Mouse (Mus musculus) B cell, adult 62 days (primary cell): ENCODE results near the gene Slc35e1. TPM values are rescaled to one million over a fixed set of nuclear protein-coding genes. Genes with fewer than 3 reads are reported as not detected.

ENCODE experiments used
- total RNA-seq: library from RNA; stranded (reverse); gene quantifications from 4 replicates; pipeline ENCODE4 v1.2.4, GENCODE M21; 2023

Slc35e1 gene
- 68.3 to 73.8 TPM (median 71.4 TPM) in 4 replicates for total RNA-seq

GRCm38 (mm10) chr8:72491680-72492621 lies at the start of gene Slc35e1:
TSS of gene Slc35e1 (minus strand) at chr8:72492614.

GRCm38 (mm10) chr8:72474826-72475546 lies 17.4 kb downstream of the Slc35e1 start, which contains the start of gene Cherp:
TSS of gene Cherp (minus strand) at chr8:72475226.

GRCm38 (mm10) chr8:72443338-72443993 lies 48.9 kb downstream of the Slc35e1 start, which contains the start of the genes Calr3 and 1700030K09Rik:
TSS of gene Calr3 (minus strand) at chr8:72443870.
TSS of gene 1700030K09Rik (plus strand) at chr8:72443880.

Other genes starting within 250 kb of the Slc35e1 start
- gene Gm10282, start 187.4 kb downstream of the Slc35e1 start, total RNA-seq = 16.9 to 23.4 TPM (median 19.7 TPM) in 4 replicates
- gene Klf2, start 173.6 kb downstream of the Slc35e1 start, total RNA-seq = 3,412 to 4,213 TPM (median 3,752 TPM) in 4 replicates
- gene Eps15l1, start 71.2 kb downstream of the Slc35e1 start, total RNA-seq = 95.1 to 102 TPM (median 100 TPM) in 4 replicates
- gene Calr3, start 48.7 kb downstream of the Slc35e1 start, total RNA-seq = 0.41 to 0.43 TPM (median 0.42 TPM) in 4 replicates
- 16.2 to 29.5 TPM (median 24.9 TPM) in 4 replicates for gene 1700030K09Rik, start 48.7 kb downstream of the Slc35e1 start, total RNA-seq
- gene Cherp, start 17.4 kb downstream of the Slc35e1 start, total RNA-seq = 117 to 132 TPM (median 126 TPM) in 4 replicates
- 20.1 to 21.5 TPM (median 21.1 TPM) in 4 replicates for gene Med26, start 55.7 kb upstream of the Slc35e1 start, total RNA-seq
- 156 to 187 TPM (median 175 TPM) in 4 replicates for gene Smim7, start 78.5 kb upstream of the Slc35e1 start, total RNA-seq
- 0.73 to 2.3 TPM (median 0.99 TPM) in 4 replicates for gene Tmem38a, start 79.4 kb upstream of the Slc35e1 start, total RNA-seq
- 0.09 TPM in 1 of 4 replicates, not detected in the others for gene Nwd1, start 154.1 kb upstream of the Slc35e1 start, total RNA-seq
- gene Sin3b, start 230.7 kb upstream of the Slc35e1 start, total RNA-seq = 129 to 144 TPM (median 139 TPM) in 4 replicates